Mouse (Mus musculus) ES-E14 (cell line): ENCODE measurements at regions not wholly inside any gene's neighbourhood (a gene's known extent, or its start where the extent isn't known, plus 50 kb on each side); places are given as distances from the start of the nearest gene placed in this dataset.

Experiments
- HCFC1 ChIP-seq: IDR thresholded peaks from 2 replicates; pipeline ENCODE4 v1.6.1; 2012; ENCODE audit warnings: low read length, inconsistent platforms, borderline replicate concordance; ENCODE audit not compliant: insufficient read depth
- MAFK ChIP-seq: IDR thresholded peaks from 2 replicates; pipeline ENCODE4 v1.6.1; 2014; ENCODE audit warnings: mild to moderate bottlenecking, low read depth, low read length, inconsistent platforms; ENCODE audit not compliant: insufficient read depth
- ZC3H11A ChIP-seq: IDR thresholded peaks from 2 replicates; pipeline ENCODE4 v1.6.1; 2012; ENCODE audit warnings: low read depth, mild to moderate bottlenecking, inconsistent platforms, low read length, borderline replicate concordance
- ZNF384 ChIP-seq: IDR thresholded peaks from 2 replicates; pipeline ENCODE4 v1.6.1; 2012; ENCODE audit warnings: low read depth, low read length, inconsistent platforms

DNA sequence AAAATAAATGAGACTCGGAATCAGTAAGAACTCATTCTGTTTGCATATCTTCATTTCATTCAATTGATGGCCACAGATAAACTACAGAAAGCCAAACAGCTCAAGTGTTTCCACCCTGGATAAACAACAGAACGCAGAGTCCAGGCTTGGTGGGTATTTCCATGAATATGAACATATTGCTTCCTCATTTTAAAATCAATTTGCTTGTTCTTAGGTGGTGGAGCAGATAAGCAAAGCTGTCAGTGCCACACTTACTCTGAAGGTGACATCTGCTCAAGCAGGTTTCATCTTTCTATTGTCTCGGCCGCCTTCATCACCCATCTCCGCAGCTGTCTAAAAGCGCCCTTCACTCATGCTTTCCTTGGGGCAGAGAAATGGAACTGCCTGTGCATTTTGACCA, 455.0 kb downstream of the Lrriq3 start:
- no peak for TF ChIP-seq HCFC1
- no peak for TF ChIP-seq MAFK
- TF ChIP-seq ZC3H11A: no peak
- TF ChIP-seq ZNF384: no peak
